Mouse (Mus musculus): ENCODE results near the gene Acpp.
A peak's percentile ranks its signal among the peaks of the same experiment; 100 is the strongest.

The Acpp gene

GRCm38 (mm10) chr9:104304800-104305199, 32.7 kb downstream of the Acpp start:
- DNase-seq (ENCODE audit: low read depth): no peak

GRCm38 (mm10) chr9:104304376-104304775, 33.2 kb downstream of the Acpp start:
- no peak for DNase-seq (ENCODE audit: low read depth)

- no peak for DNase-seq (ENCODE audit: low read depth)
Observed at GRCm38 (mm10) chr9:104300569-104300968, 37.0 kb downstream of the Acpp start.

DNA sequence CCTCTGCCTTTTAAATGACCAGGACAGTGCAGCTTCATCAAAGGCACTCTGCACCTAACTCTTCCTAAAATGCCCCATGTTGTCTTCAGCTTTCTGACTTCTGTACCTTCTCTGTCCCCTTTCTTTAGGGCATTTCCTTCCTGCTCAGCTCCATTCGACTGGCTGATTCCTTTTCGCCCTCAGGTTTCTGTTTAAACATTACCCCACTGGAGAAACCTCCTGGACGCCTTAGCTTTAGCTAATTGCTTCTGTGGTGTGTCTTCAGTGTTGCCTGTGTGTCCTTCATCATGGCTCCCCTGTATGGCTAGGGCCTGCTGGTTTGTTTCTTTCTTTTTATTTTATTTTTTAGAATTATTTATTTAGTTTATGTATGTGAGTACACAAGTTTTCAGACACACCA, 40.5 kb downstream of the Acpp start:
- DNase-seq (ENCODE audit: low read depth): no peak

GRCm38 (mm10) chr9:104284934-104285333, 52.6 kb downstream of the Acpp start:
- no peak for DNase-seq (ENCODE audit: low read depth)

DNA sequence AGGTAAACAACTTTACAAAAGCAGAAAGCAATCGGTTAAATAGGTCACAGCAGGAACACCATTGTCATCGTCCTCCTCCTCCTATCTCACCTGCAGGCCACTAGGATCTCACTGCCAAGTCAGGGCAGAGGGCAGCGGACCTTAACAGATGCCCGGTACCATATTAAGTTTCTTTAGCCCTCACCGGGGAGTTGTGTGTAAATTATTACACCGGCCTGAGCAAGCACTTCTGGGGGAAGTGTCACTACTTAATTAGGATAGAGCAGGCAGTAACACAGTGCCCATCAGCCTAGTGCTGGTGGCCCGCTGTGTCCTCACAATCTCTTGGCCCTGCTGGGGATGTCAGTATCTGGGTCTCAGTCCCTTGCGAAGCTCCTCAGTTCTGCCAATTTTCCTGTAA, 55.0 kb downstream of the Acpp start:
- DNase-seq (ENCODE audit: low read depth): no peak

DNA sequence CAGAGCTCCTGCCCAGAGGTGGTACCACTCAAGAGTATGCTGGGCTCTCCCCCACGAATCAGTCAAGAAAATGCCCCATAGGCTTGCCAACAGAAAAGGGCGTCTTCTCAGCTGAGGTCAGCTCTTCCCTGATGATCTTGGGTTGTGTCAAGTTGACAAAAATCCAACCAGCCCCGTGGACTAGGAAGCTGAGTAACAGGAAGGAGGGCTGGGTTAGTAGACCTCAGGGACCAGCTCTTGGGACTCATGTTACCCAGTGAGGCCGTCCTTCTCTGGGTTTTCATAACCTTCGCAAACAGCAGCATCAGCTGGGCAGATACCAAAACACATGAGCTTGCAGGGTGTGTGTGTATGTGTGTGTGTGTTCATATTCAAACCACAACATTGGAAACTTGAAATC, 55.8 kb downstream of the Acpp start:
- no peak for DNase-seq (ENCODE audit: low read depth)

GRCm38 (mm10) chr9:104280725-104281495, 56.6 kb downstream of the Acpp start:
- DNase-seq (ENCODE audit: low read depth): no peak

DNA sequence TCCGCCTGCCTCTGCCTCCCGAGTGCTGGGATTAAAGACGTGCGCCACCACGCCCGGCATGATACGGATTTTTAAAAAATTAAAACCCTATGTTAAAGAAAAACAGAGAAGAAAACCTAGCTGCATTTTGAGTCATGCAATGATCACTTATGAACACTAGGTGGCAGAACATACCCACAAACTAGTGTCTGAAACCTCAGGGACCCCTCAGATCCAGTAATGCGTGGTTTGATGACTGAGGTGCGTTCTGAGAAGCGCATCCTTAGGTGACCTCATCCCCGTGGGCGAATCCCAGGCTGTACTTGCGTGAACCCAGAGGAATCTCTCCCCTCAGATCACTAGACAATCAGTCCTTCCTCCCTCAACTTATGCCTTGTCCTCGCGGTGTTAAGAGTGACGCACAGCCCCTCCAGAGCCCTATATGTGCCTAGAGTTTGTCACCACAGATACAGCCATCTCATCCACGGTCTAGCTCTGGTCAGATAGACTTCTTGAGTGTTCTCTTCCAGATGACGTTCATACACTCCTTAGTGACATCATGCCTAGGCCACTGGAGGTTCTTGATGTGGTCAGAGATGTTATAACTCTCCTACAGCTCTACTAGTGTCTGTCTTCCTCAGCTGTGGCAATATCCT, 59.9 kb downstream of the Acpp start:
- peak; percentile 8 for DNase-seq (ENCODE audit: low read depth)

DNA sequence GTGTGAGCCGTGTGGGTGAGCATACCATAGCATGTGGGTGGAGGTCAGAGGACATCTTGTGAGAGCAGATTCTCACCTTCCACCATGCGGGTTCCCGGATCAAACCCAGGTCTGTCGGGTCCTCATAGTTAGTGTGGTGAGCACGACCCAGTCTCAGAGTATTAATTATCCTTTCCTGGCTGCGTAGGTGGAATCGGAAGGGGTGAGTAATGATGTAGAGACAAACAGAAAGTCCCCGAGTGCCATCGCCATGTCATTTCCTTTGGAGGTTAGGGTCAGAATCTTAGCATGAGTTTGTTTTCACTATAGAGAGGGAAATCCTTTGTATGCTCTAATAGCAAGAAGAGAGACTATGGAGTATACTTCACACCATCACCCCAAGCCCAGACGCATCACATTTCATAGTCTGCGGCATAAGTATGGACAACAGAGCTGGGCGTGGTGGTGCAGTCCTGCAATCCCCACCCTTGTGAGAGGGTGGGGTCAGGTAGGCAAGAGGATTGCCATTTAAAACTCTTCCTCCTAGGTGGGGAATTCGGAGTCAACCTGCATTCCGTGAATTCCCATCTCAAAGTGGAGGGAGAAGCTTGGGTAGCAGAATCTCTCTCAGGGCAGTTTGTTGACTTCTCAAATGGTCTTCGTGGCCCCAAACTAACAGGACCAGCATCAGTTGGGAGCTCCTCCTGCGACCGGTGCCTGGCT, 62.3 kb downstream of the Acpp start:
- DNase-seq (ENCODE audit: low read depth): no peak

DNA sequence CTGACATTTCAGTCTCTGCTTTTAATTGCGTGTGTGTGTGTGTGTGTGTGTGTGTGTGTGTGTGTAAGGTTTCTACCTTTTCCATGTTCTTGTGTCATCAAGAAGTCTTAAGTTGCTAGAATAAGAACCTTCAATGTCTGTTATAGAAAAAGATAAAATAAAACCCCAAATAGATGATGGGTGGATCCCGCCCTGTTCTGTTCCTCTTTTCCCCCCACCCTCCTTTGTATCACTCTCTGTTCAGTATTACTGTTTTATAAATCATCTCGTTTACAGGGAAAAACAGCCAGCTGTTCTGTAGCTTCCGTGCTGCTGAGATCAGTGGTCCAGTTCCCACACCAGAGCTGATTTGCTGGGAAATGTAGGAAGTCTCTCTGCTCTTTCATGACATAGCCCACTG, 65.5 kb downstream of the Acpp start:
- no peak for DNase-seq (ENCODE audit: low read depth)

DNA sequence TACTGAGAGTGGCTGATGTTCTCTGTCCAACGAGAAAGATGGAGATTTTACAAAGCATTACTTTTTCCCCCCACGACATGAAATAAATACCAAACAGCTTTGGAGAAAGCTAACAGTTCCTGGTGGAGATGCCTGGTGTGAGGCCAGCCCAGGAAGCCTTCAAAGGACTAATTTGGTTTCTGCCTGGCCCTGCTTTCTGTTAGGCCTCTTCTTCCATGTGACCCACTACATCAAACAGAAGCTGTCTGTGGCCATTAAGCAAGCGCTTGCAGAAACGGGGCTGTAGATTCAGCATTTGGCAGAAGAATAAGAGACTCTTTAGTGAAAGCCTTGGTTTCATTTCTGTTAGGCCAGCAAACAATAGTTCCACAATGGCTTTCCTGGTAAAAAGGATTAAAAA, 65.9 kb downstream of the Acpp start:
- no peak for DNase-seq (ENCODE audit: low read depth)

- no peak for DNase-seq (ENCODE audit: low read depth)
Observed at GRCm38 (mm10) chr9:104269944-104270343, 67.6 kb downstream of the Acpp start.

GRCm38 (mm10) chr9:104269349-104269871, 68.1 kb downstream of the Acpp start:
- no peak for DNase-seq (ENCODE audit: low read depth)

- DNase-seq (ENCODE audit: low read depth): no peak
Observed at GRCm38 (mm10) chr9:104264567-104264966, 73.0 kb downstream of the Acpp start.

DNA sequence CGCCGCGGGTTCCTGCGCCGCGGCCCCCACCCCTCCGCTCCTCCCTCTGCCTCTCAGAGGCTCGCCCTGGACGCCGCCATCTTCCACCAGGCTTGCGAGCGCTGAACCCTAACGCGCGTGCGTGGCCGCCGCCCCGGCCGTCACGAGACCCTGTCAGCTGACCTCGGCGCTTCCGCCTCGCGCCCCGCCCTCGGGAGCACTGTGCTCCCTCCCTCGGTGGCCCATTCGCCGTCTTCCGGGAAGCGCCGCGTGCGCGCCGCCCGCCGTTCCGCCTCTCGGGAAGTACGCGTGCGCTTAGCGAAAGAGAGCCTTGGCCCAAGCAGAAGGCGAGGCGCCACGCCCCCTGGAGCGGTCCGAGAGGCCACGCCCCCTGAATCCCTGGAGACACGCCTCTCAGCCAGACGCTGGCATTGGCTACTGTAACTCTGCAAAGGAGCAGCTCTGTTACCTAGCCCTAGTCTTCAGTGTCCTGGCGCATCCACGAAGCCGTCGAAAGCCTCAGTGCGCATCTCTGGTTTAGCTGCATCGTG, 74.7 kb downstream of the Acpp start, which contains the start of gene Dnajc13:
Gene Dnajc13 (minus strand): TSS at position 108 of the 530 bp plus-strand sequence.
- DNase-seq (ENCODE audit: low read depth): peak; percentile 89

DNA sequence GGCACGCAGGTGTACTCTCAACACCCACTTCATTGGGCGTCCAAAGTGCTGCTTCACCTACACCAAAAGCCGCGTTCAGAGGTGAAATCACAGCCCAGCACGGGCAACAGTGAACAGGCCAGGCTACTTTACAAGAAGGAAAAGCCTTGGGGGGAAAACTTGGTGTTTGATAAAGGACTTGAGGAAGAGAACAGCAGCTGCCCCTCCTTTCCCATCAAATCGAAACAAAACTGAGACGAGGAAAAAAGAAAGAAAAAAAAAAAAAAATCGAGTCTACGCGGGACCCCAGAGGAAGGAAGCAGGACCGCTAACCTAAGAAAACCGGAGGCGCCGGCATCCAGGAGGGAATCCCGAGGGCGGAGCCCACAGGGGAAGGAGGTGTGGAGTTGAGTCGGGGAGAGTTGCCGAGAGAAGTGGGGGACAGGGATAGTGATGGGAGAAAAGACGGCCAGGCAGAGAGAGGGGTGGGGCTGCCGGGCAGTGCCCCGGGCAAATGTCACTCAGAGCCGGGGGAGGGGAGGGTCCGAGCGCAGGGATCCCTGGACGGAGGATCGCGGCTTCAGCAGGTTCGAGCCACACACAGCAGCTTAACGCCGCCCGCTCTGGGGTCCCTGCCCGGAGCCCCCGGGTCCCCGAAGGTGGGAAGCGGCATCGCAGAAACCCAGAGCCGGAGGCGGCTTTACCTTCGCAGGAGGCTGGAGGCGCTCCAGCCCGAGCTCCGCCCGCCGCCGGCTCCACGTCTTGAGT, 75.4 kb downstream of the Acpp start:
- no peak for DNase-seq (ENCODE audit: low read depth)

GRCm38 (mm10) chr9:104260306-104260705, 77.2 kb downstream of the Acpp start:
- no peak for DNase-seq (ENCODE audit: low read depth)

DNA sequence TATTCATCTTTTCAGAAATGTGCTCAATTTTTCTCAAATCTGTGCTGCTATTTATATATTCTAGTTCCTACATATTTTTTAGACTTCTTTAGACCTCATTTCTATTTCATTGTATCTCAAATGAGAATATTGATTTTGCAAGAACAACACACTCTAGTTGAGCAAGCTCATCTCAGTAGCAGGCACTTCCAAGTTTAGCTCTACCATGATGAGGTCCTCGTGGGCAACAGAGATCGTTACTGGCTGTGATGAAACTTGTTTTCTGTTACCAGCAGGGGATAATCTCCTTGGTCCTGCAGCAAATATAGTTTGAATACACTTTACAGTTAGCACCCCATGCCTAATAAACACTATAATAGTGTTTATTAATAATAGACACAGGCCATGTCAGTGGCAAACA, 81.5 kb downstream of the Acpp start:
- no peak for DNase-seq (ENCODE audit: low read depth)

DNA sequence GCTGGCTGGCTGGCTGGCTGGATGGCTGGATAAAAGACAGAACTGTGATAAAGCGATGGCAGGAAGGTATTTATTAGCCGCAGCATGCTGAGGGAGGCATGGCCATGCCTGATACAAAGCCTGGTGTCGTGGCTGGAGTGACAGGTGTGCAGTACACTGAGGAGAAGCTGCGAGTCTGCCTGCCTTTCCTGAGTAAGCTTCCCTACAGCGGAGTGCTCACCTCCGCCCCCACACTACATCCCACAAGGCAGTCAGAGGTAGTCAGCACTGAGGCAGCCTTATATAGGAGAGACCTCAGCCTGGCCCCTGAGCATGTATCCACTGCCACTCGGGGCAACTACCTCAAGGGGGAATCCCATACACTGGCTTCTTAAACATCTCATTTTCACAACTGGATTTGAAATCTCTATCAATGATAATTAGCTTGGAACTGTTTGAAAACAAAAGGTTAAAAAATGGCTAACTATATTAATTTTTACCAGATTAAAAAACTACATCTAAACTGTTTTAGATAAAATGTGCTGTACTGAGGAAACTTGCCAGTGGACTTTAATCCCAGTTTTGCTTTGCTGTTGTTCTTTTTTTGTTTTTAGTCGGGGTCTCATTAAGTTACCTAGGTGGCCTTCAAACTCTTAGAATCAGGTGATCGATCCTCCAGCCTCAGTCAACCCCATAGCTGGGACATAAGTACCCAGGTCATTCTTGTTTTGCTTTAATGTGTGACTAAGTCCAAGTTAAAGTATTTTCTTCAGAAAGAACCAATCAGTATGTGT, 83.0 kb downstream of the Acpp start:
- no peak for DNase-seq (ENCODE audit: low read depth)

DNA sequence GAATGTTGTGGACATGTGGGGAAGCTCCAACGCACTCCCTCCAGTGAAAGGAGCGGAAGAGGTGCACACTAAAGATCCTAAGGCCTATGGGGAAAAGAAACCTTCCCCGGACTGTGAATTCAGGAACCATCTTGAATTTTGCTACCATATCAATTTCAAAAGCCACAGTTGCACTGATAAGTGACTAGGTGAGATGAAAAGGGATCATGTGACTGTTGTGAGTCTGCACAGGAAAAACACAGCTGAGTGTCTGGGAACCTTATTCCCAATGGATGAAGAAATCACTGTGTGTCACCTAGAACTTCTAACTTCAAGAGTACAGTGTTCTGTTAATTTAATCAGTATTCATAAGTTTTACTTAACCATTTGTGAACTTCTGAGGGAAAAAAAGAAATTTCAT, 84.9 kb downstream of the Acpp start:
- DNase-seq (ENCODE audit: low read depth): no peak
